Mouse (Mus musculus): ENCODE measurements around the gene Clybl. TPM values are rescaled to one million over a fixed set of nuclear protein-coding genes. Genes with fewer than 3 reads are reported as not detected.

The Clybl gene
- polyA plus RNA-seq, 1 experiment from 2014 or later: 26.2 TPM

- no peak overlapping the region for H3K4me3 ChIP-seq (replicated peaks)
- WGBS (ENCODE audit: insufficient replicate concordance): 78% methylated on average over 12 of the region's 12 CpGs
- no peak overlapping the region for H3K27ac ChIP-seq
- no peak overlapping the region for H3K4me2 ChIP-seq
- H3K27me3 ChIP-seq: no peaks in the 10 kb centered on the region
- DNase-seq: no peak
- no peaks in the 10 kb centered on the region for H3K4me1 ChIP-seq (replicated peaks)
- 0 out of 2 replicates have a peak, but pooled peaks cover 6% of the 10 kb centered on the region for H3K9me3 ChIP-seq (replicated peaks)
- H3K9ac ChIP-seq: no peak overlapping the region
- no peak for ATAC-seq (ENCODE audit: low read depth)
- peaks cover 6% of the 10 kb centered on the region; the same call in 1 of the 2 replicates for H3K36me3 ChIP-seq
Observed at GRCm38 (mm10) chr14:122315743-122316142, 134.2 kb downstream of the Clybl start.

DNA sequence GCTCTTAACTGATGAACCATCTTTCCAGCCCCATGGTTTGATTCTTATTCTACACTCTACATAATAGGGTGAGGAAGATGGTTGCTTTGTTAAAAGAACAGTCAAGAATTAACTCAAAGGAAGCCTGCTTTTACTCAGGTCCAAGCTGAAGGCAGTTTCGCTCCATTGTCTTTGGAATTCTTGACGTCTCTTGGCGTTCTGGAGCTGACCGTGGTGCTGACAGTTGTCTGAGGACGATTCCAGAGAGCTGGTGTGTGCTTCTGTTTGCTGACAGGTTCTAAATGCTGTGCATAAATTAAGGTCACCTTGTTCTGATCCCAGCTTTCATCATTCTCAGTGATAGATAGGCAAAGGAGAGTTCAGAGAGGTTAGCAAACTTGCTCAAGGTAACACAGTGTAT lies 140.6 kb downstream of the Clybl start:
- Histone ChIP-seq H3K4me1 (replicated peaks) (no peaks in the 10 kb centered on the region), H3K9me3 (replicated peaks) (no peaks in the 10 kb centered on the region), H3K27ac (no peak overlapping the region), H3K4me2 (no peak overlapping the region), H3K36me3 (no peaks in the 10 kb centered on the region), H3K27me3 (no peaks in the 10 kb centered on the region), H3K4me3 (replicated peaks) (no peak overlapping the region), H3K9ac (no peak overlapping the region)
- DNase-seq: no peak
- 26% methylated on average over 5 of the region's 5 CpGs for WGBS (ENCODE audit: insufficient replicate concordance)
- no peak for ATAC-seq (ENCODE audit: low read depth)

- Histone ChIP-seq H3K9me3 (replicated peaks) (no peaks in the 10 kb centered on the region), H3K27me3 (no peaks in the 10 kb centered on the region), H3K4me3 (replicated peaks) (no peak overlapping the region), H3K27ac (no peak overlapping the region), H3K36me3 (no peaks in the 10 kb centered on the region), H3K4me2 (no peak overlapping the region), H3K9ac (no peak overlapping the region), H3K4me1 (replicated peaks) (no peaks in the 10 kb centered on the region)
- ATAC-seq (ENCODE audit: low read depth) (no peak), DNase-seq (no peak)
- WGBS (ENCODE audit: insufficient replicate concordance): 68% methylated on average over 9 of the region's 9 CpGs
Observed at GRCm38 (mm10) chr14:122323838-122324458, 142.4 kb downstream of the Clybl start.

- H3K9ac ChIP-seq: no peak overlapping the region
- no peak overlapping the region for H3K4me3 ChIP-seq (replicated peaks)
- no peaks in the 10 kb centered on the region for H3K9me3 ChIP-seq (replicated peaks)
- DNase-seq (no peak), ATAC-seq (ENCODE audit: low read depth) (no peak)
- WGBS (ENCODE audit: insufficient replicate concordance): 64% methylated on average over 9 of the region's 9 CpGs
- no peaks in the 10 kb centered on the region for H3K36me3 ChIP-seq
- H3K27me3 ChIP-seq: no peaks in the 10 kb centered on the region
- H3K4me1 ChIP-seq (replicated peaks): no peaks in the 10 kb centered on the region
- H3K4me2 ChIP-seq: no peak overlapping the region
- H3K27ac ChIP-seq: no peak overlapping the region
Observed at GRCm38 (mm10) chr14:122330136-122330535, 148.6 kb downstream of the Clybl start.

DNA sequence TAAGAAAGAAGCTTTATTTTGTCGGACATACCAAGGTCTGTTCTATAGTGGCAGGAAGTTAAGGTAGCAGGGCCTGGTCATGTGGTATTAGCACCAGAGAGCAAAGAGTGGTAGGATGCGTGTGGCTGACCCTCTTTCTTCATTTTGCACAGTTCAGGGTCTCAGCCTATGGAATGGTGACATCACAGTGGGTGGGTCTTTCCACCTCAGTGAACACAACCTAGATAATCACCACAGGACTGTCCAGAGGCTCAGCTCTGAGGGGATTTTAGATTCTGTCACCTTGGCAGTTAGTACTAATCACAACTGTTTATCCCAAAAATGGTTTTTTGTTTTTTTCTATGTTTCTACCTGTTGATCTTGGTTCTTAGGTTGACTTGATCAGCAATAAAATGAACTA lies 149.2 kb downstream of the Clybl start:
- Histone ChIP-seq H3K4me2 (no peak overlapping the region), H3K36me3 (no peaks in the 10 kb centered on the region), H3K27me3 (no peaks in the 10 kb centered on the region), H3K4me1 (replicated peaks) (no peaks in the 10 kb centered on the region), H3K4me3 (replicated peaks) (no peak overlapping the region), H3K27ac (no peak overlapping the region), H3K9me3 (replicated peaks) (no peaks in the 10 kb centered on the region), H3K9ac (no peak overlapping the region)
- DNase-seq: no peak
- no peak for ATAC-seq (ENCODE audit: low read depth)
- WGBS (ENCODE audit: insufficient replicate concordance): 56% methylated on average over 2 of the region's 2 CpGs

DNA sequence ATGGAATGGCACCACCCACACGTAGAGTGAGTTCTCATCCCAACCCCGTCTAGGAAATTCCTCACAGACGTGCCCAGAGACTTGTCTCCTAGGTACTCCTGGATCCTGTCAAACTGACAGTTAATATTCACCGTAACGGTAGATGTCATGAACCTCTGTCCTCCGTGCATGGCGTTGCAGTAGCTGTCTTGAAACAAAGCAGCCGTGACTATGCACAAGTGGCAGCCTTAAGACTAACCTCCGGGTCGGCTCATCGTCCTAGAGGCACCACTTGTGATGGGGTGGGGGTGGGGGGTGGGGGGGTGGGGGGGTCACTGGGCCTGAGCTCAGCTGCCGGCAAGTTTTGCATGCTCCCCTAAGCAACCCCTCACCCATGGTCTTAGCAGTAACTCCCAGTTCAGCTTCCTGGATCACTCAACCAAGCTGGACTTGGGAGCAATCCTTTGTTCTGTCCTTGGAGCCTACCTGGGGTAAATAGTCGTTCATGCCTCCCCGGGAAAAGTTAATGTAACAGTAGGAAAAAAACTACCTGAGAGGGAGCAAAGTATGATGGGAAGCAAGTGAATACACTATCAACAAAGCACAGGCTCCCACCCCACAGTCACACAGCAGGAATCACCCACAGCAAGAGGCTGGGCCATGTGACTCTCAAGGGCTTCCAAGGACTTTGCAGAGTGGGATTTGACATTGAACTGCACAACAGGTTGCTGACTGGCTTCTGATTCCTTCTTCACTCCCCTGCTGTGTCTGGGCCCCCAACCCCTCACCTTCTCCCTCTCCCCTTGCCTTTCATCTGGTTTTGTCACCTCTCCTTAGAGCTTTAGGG lies 150.3 kb downstream of the Clybl start:
- H3K4me2 ChIP-seq: no peak overlapping the region
- no peak for DNase-seq
- H3K36me3 ChIP-seq: no peaks in the 10 kb centered on the region
- no peak for ATAC-seq (ENCODE audit: low read depth)
- H3K9me3 ChIP-seq (replicated peaks): no peaks in the 10 kb centered on the region
- H3K27me3 ChIP-seq: no peaks in the 10 kb centered on the region
- H3K4me1 ChIP-seq (replicated peaks): no peaks in the 10 kb centered on the region
- H3K27ac ChIP-seq: no peak overlapping the region
- no peak overlapping the region for H3K4me3 ChIP-seq (replicated peaks)
- H3K9ac ChIP-seq: no peak overlapping the region
- WGBS (ENCODE audit: insufficient replicate concordance): 49% methylated on average over 14 of the region's 14 CpGs

- no peaks in the 10 kb centered on the region for H3K9me3 ChIP-seq (replicated peaks)
- ATAC-seq (ENCODE audit: low read depth) (no peak), DNase-seq (no peak)
- no peaks in the 10 kb centered on the region for H3K27me3 ChIP-seq
- no peak overlapping the region for H3K4me2 ChIP-seq
- no peak overlapping the region for H3K27ac ChIP-seq
- WGBS (ENCODE audit: insufficient replicate concordance): 51% methylated on average over 4 of the region's 4 CpGs
- H3K4me3 ChIP-seq (replicated peaks): no peak overlapping the region
- H3K36me3 ChIP-seq: no peaks in the 10 kb centered on the region
- no peak overlapping the region for H3K9ac ChIP-seq
- H3K4me1 ChIP-seq (replicated peaks): no peaks in the 10 kb centered on the region
Observed at GRCm38 (mm10) chr14:122336957-122337356, 155.5 kb downstream of the Clybl start.

DNA sequence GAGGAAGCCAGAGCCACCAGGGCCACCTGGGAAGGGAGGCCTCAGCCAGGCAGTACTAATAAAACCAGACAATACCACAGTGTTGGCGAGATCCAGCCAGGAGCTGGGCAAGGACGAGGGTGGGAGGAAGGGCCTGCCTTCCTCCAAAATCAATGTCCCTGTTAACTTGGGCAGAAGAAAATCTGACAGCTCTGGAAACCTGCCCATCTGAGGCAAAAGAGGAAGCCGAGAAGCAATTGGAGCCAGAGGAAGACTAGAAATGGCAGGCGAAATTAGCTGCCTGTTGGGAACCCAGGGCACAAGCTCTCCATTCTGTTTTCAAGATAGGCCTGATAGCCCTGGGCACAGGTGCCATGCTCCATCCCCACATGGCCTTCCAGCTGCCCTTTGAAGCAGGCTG lies 157.3 kb downstream of the Clybl start:
- Histone ChIP-seq H3K4me1 (replicated peaks) (no peaks in the 10 kb centered on the region), H3K9me3 (replicated peaks) (no peaks in the 10 kb centered on the region), H3K4me3 (replicated peaks) (no peak overlapping the region), H3K36me3 (no peaks in the 10 kb centered on the region), H3K4me2 (no peak overlapping the region), H3K27ac (no peak overlapping the region), H3K9ac (no peak overlapping the region), H3K27me3 (no peaks in the 10 kb centered on the region)
- 61% methylated on average over 4 of the region's 4 CpGs for WGBS (ENCODE audit: insufficient replicate concordance)
- no peak for DNase-seq
- no peak for ATAC-seq (ENCODE audit: low read depth)

- 73% methylated on average over 5 of the region's 5 CpGs for WGBS (ENCODE audit: insufficient replicate concordance)
- no peak for ATAC-seq (ENCODE audit: low read depth)
- no peaks in the 10 kb centered on the region for H3K9me3 ChIP-seq (replicated peaks)
Observed at GRCm38 (mm10) chr14:122340141-122340540, 158.6 kb downstream of the Clybl start.

DNA sequence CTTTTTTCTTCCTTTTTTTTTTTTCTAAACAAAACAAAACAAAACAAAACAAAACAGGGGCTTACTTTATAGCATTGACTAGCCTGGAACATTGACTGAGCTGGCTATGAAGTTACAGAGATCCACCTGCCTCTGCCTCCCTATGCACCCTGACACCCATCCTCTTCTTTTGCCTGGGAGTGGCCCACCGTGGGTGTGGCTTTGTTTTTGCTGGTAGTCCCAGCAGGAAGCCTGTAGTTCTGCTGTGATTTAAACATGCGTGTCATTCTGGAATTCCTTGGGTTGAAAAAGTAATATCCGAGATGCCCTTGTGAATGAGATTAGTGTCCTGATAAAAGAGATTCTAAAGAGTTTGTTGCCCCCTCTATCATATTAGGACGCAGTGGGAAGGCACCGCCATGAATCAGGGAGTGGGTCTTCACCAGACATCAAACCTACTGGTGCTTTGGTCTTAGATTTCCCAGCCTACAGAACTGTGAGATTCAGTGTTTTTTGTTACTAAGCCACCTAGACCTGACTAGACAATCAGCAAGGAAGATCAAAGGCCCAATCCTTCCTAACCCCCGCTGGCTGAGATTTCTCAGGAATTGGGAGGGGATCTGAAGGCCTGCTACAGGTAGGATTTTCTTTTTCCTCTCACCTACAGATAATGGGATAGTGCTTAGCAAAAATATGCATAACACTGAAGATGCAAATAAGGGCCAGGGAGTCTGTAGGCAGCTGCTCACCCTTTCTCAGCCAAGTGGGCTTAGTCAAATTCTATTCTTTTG lies 160.3 kb downstream of the Clybl start:
- no peak for DNase-seq
- ATAC-seq (ENCODE audit: low read depth): no peak
- no peak overlapping the region for H3K4me2 ChIP-seq
- no peaks in the 10 kb centered on the region for H3K36me3 ChIP-seq
- H3K4me3 ChIP-seq (replicated peaks): no peak overlapping the region
- no peaks in the 10 kb centered on the region for H3K27me3 ChIP-seq
- H3K4me1 ChIP-seq (replicated peaks): no peaks in the 10 kb centered on the region
- 30% methylated on average over 6 of the region's 6 CpGs for WGBS (ENCODE audit: insufficient replicate concordance)
- no peak overlapping the region for H3K9ac ChIP-seq
- no peaks in the 10 kb centered on the region for H3K9me3 ChIP-seq (replicated peaks)
- no peak overlapping the region for H3K27ac ChIP-seq

More at GRCm38 (mm10) chr14:122340141-122340540, 158.6 kb downstream of the Clybl start:
- Histone ChIP-seq H3K4me2 (no peak overlapping the region), H3K27me3 (no peaks in the 10 kb centered on the region), H3K4me1 (replicated peaks) (no peaks in the 10 kb centered on the region), H3K27ac (no peak overlapping the region), H3K36me3 (no peaks in the 10 kb centered on the region), H3K9ac (no peak overlapping the region), H3K4me3 (replicated peaks) (no peak overlapping the region)
- no peak for DNase-seq

Measured in liver, embryonic 13.5 days (tissue).